Mouse (Mus musculus) ES-Bruce4 (cell line): ENCODE data around the gene Rps6kb1. TPM values are rescaled to one million over a fixed set of nuclear protein-coding genes. Genes with fewer than 3 reads are reported as not detected.

Source experiments
- H3K27ac ChIP-seq: 2 replicates; pipeline ENCODE4 v1.5.1; 2012; ENCODE audit warnings: low read length, inconsistent platforms; ENCODE audit not compliant: insufficient read depth
- H3K27me3 ChIP-seq: 2 replicates; pipeline ENCODE4 v1.6.1; 2012; ENCODE audit warnings: mild to moderate bottlenecking, low read length, inconsistent platforms; ENCODE audit not compliant: control insufficient read depth, poor library complexity, insufficient read depth, severe bottlenecking
- H3K36me3 ChIP-seq: 2 replicates; pipeline ENCODE4 v1.6.1; 2012; ENCODE audit warnings: inconsistent platforms, mild to moderate bottlenecking, low read length, moderate library complexity; ENCODE audit not compliant: control insufficient read depth, poor library complexity, insufficient read depth, severe bottlenecking
- H3K4me1 ChIP-seq: one replicate; pipeline ENCODE4 v1.8.1; 2011; ENCODE audit warnings: low read length; ENCODE audit not compliant: control insufficient read depth, insufficient read depth
- H3K4me3 ChIP-seq: 2 replicates; pipeline ENCODE4 v1.5.1; 2011; ENCODE audit warnings: low read depth, mild to moderate bottlenecking, low read length
- H3K9ac ChIP-seq: 2 replicates; pipeline ENCODE4 v1.6.1; 2012; ENCODE audit warnings: low read depth, mild to moderate bottlenecking, inconsistent platforms; ENCODE audit not compliant: poor library complexity, severe bottlenecking
- H3K9me3 ChIP-seq: replicated peaks from 2 replicates; pipeline ENCODE4 v1.6.1; 2012; ENCODE audit warnings: mild to moderate bottlenecking, low read length, inconsistent platforms; ENCODE audit not compliant: control insufficient read depth, poor library complexity, insufficient read depth, severe bottlenecking
- CTCF ChIP-seq: IDR thresholded peaks from one replicate; pipeline ENCODE4 v1.8.1; 2011; ENCODE audit warnings: low read depth, low read length
- EP300 ChIP-seq: IDR thresholded peaks from 2 replicates; pipeline ENCODE4 v1.6.1; 2011; ENCODE audit warnings: low read depth, low read length; ENCODE audit not compliant: insufficient read depth
- POLR2A ChIP-seq: IDR thresholded peaks from one replicate; pipeline ENCODE4 v1.8.1; 2011; ENCODE audit warnings: low read length; ENCODE audit not compliant: insufficient read depth
- polyA plus RNA-seq: library from polyadenylated mRNA; stranded (reverse); fragments of >200 nt; gene quantifications from 2 replicates; pipeline ENCODE4 v1.2.4, GENCODE M21; 2011; ENCODE audit warnings: low read depth; ENCODE audit not compliant: missing spikeins, insufficient read depth, insufficient read length

Rps6kb1 gene
- polyA plus RNA-seq, 1 experiment, result 82.2 TPM

DNA sequence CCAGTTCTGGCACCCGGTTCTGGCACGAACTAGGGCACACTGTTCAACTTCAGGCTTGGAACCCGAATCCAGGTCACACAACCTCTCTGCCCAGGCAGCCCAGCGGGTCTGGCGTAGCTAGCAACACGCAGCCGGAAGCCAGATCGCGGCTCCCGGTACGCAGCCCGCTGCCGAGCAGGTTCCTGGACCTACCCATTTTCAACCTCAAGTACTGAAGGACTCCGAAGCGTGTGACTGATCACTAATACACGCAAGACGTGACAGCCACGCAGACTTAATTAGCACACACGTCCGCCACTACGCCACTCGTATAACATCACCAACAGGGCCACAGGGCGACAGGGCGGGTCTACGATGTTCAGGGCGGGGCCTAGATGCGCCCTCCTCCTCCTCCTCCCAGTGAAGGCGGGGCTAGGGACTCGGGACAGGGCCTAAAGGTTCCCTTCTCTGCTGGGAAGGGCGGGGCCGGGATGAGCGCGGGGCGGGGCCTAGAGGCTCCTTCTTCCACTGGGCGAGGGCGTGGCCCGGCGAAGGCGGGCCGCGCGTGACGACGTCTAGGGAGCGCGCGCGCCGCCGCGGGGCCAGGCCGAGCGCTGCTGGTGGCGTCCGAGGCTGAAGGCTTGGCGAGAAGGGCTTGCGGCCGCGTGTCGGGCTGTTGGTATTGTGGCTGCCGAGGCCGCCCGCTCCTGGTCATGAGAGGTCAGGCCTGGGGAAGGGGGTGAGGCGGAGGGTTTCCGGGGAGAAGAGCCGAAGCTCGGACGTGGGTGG is 60.3 kb downstream of the Rps6kb1 start, which contains the start of gene Rnft1:
Rnft1 (plus strand) TSS at position 557 of the 768 bp plus-strand sequence.
- Histone ChIP-seq H3K27me3 (no peaks in the 10 kb centered on the region), H3K27ac (no peak within 1 kb of the TSS)

GRCm38 (mm10) chr11:86473576-86473975 is 71.0 kb downstream of the Rps6kb1 start:
- H3K9me3 ChIP-seq, result no peaks in the 10 kb centered on the region
- H3K27me3 ChIP-seq, result no peaks in the 10 kb centered on the region
- no peaks in the 10 kb centered on the region for H3K4me1 ChIP-seq
- TF ChIP-seq CTCF, result no peak
- TF ChIP-seq POLR2A, result no peak
- no peak for TF ChIP-seq EP300
- no peak overlapping the region for H3K9ac ChIP-seq
- H3K4me3 ChIP-seq, result no peak overlapping the region
- no peak overlapping the region for H3K27ac ChIP-seq
- H3K36me3 ChIP-seq, result no peaks in the 10 kb centered on the region

More for the DNA sequence above, 60.3 kb downstream of the Rps6kb1 start, which contains the start of gene Rnft1:
- H3K36me3 ChIP-seq, result no peaks in the 10 kb centered on the region
- H3K4me1 ChIP-seq, result no peaks in the 10 kb centered on the region
- H3K9ac ChIP-seq, result peak within 1 kb of the TSS; percentile 79
- H3K4me3 ChIP-seq, result peak within 1 kb of the TSS; percentile 88
- H3K9me3 ChIP-seq, result no peaks in the 10 kb centered on the region
- TF ChIP-seq EP300 (no peak), POLR2A (peak; percentile 98)

DNA sequence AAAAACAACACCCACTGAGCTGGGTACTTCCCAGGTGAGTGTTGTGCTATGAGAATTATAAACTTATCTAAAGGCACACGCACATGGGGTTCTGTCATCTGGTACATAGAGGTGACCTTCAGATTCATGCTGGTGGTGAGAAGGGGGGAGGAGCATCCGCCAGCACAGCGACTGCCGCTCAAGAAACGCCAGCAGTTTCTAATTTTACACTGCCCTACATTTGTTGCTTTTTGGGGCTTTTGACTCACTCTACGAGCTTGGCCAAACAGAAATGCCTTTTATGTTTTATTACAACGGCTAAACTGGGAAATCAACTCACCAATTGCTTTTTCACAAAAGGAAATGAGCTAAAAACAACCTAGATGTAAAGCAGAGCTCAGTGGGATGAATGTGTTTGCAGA is 71.8 kb downstream of the Rps6kb1 start:
- Histone ChIP-seq H3K4me3 (no peak overlapping the region), H3K36me3 (no peaks in the 10 kb centered on the region), H3K27ac (no peak overlapping the region), H3K4me1 (no peaks in the 10 kb centered on the region), H3K27me3 (no peaks in the 10 kb centered on the region), H3K9me3 (no peaks in the 10 kb centered on the region), H3K9ac (no peak overlapping the region)
- TF ChIP-seq CTCF (no peak), EP300 (no peak), POLR2A (no peak)

- no peak for TF ChIP-seq POLR2A
- no peak for TF ChIP-seq EP300
- no peak for TF ChIP-seq CTCF
- H3K4me3 ChIP-seq, result no peak overlapping the region
- H3K9me3 ChIP-seq, result no peaks in the 10 kb centered on the region
- no peaks in the 10 kb centered on the region for H3K36me3 ChIP-seq
- no peaks in the 10 kb centered on the region for H3K27me3 ChIP-seq
- no peak overlapping the region for H3K9ac ChIP-seq
- H3K27ac ChIP-seq, result no peak overlapping the region
- no peaks in the 10 kb centered on the region for H3K4me1 ChIP-seq
Measured at GRCm38 (mm10) chr11:86471785-86472184, 72.8 kb downstream of the Rps6kb1 start.

- Histone ChIP-seq H3K4me1 (no peaks in the 10 kb centered on the region), H3K27me3 (no peaks in the 10 kb centered on the region), H3K4me3 (no peak overlapping the region), H3K27ac (no peak overlapping the region), H3K9ac (no peak overlapping the region), H3K36me3 (no peaks in the 10 kb centered on the region), H3K9me3 (no peaks in the 10 kb centered on the region)
- TF ChIP-seq CTCF (no peak), POLR2A (no peak), EP300 (no peak)
Measured at GRCm38 (mm10) chr11:86468971-86469370, 75.6 kb downstream of the Rps6kb1 start.

- no peak overlapping the region for H3K9ac ChIP-seq
Measured at GRCm38 (mm10) chr11:86468345-86468744, 76.3 kb downstream of the Rps6kb1 start.

More at GRCm38 (mm10) chr11:86468345-86468744, 76.3 kb downstream of the Rps6kb1 start:
- no peaks in the 10 kb centered on the region for H3K9me3 ChIP-seq
- no peaks in the 10 kb centered on the region for H3K27me3 ChIP-seq
- H3K36me3 ChIP-seq, result no peaks in the 10 kb centered on the region
- no peak overlapping the region for H3K27ac ChIP-seq
- H3K4me3 ChIP-seq, result no peak overlapping the region
- no peak for TF ChIP-seq POLR2A
- TF ChIP-seq EP300, result no peak
- no peak for TF ChIP-seq CTCF
- H3K4me1 ChIP-seq, result no peaks in the 10 kb centered on the region
